Mouse (Mus musculus) erythroblast, embryonic 14.5 days (primary cell): ENCODE data around the gene Ly6g6d.

Experiments
- GATA1 ChIP-seq: IDR thresholded peaks from 2 replicates; pipeline ENCODE4 v1.6.1; 2012; ENCODE audit warnings: low read length, inconsistent platforms, mixed read lengths
- TAL1 ChIP-seq: IDR thresholded peaks from 3 replicates; pipeline ENCODE4 v1.6.1; 2012; ENCODE audit warnings: low read length, inconsistent platforms, mixed read lengths

DNA sequence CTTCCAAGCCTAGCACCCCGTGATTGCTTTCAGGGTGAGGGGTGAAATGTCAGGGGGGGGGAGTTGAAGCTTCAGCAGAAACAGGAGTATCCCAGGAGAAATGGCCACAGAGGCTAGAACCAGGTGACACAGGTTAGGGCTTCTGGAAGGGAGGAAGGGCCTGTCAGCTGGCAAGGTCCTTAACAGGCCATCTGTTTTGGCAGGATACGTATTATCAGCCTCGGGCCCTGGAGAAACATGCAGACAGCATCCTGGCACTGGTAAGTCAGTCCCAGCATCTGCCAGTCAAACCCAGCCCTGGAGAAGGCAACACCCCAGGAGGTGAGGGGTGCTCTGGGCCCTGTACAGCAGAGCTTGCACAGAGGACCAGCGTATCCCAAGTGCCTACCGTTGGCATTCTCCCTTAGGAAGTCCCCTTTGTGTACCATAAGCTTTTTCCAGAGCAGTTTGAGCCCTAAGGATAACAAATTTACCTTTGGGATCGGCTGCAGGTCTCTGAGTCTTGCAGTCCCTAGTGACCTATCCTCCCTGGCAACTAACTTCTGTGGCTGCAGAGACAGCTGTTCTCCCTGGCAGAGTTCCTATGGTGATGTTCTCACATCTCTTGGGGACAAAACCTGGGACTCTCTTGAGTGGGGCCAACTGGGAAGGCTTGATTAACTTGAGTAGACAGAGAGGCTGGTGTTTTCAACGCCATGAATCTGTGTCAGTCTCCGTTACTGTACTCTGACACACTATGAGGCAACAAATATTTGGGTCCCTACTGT lies 12.5 kb upstream of the Ly6g6d start:
- TF ChIP-seq TAL1 (peak; percentile 61), GATA1 (peak; percentile 59)
